Mouse (Mus musculus) layer of hippocampus, adult 18-20 months (tissue): ENCODE data around the gene Ercc1. TPM values are rescaled to one million over a fixed set of nuclear protein-coding genes. Genes with fewer than 3 reads are reported as not detected.

ENCODE experiments used
- DNase-seq, 2 experiments: peaks; one replicate each; pipeline ENCODE4 v3.0.0; 2022; ENCODE audit warnings: low spot score in 2 of 2
- total RNA-seq, 2 experiments: library from RNA; stranded (reverse); gene quantifications; 2 replicates each; pipeline ENCODE4 v1.2.3; 2021

Gene Ercc1
- total RNA-seq, 2 experiments from 2014 or later, result 47.7 to 49.0 TPM

- peak in 1 of 2 experiments; percentile 70 for DNase-seq
These were observed 7.5 kb upstream of the Ercc1 start for GRCm38 (mm10) chr7:19337122-19337521.

GRCm38 (mm10) chr7:19338060-19338459, 6.5 kb upstream of the Ercc1 start:
- DNase-seq, result no peak

- no peak for DNase-seq
These were observed 6.0 kb upstream of the Ercc1 start for GRCm38 (mm10) chr7:19338596-19338995.

- DNase-seq, result no peak
These were observed 3.3 kb upstream of the Ercc1 start for GRCm38 (mm10) chr7:19341250-19341649.

- DNase-seq, result peak in 1 of 2 experiments; percentile 49
These were observed 2.7 kb upstream of the Ercc1 start for GRCm38 (mm10) chr7:19341761-19342409.

- DNase-seq, result peak; percentile 84 to 94
These were observed 2.0 kb upstream of the Ercc1 start for GRCm38 (mm10) chr7:19342481-19343027.

GRCm38 (mm10) chr7:19343210-19343808, 1.3 kb upstream of the Ercc1 start:
- peak in 1 of 2 experiments; percentile 85 for DNase-seq

GRCm38 (mm10) chr7:19344938-19345471, 427 bp downstream of the Ercc1 start:
- DNase-seq, result peak; percentile 94 to 96

- no peak for DNase-seq
These were observed 4.8 kb downstream of the Ercc1 start for GRCm38 (mm10) chr7:19349188-19349915.

GRCm38 (mm10) chr7:19350221-19350620, 5.6 kb downstream of the Ercc1 start:
- no peak for DNase-seq

GRCm38 (mm10) chr7:19354991-19355390, 10.4 kb downstream of the Ercc1 start:
- DNase-seq, result no peak

- no peak for DNase-seq
These were observed 11.7 kb downstream of the Ercc1 start for GRCm38 (mm10) chr7:19356311-19356710.

- DNase-seq, result no peak
These were observed 13.1 kb downstream of the Ercc1 start for GRCm38 (mm10) chr7:19357381-19358375.

- DNase-seq, result no peak
These were observed 14.1 kb downstream of the Ercc1 start for GRCm38 (mm10) chr7:19358634-19359033.

- peak; percentile 85 to 92 for DNase-seq
These were observed 14.8 kb downstream of the Ercc1 start, which contains the start of the genes Cd3eap and Ppp1r13l for GRCm38 (mm10) chr7:19359299-19359891. Gene Cd3eap, minus strand, starts transcription at chr7:19359483. Gene Ppp1r13l, plus strand, starts transcription at chr7:19359749.

- DNase-seq, result peak; percentile 70 to 80
These were observed 15.5 kb downstream of the Ercc1 start for GRCm38 (mm10) chr7:19359892-19360641.

- DNase-seq, result peak; percentile 85 to 93
These were observed 16.4 kb downstream of the Ercc1 start for GRCm38 (mm10) chr7:19360944-19361343.

GRCm38 (mm10) chr7:19361720-19362119, 17.1 kb downstream of the Ercc1 start:
- peak in 1 of 2 experiments; percentile 76 for DNase-seq

GRCm38 (mm10) chr7:19362276-19362675, 17.7 kb downstream of the Ercc1 start:
- no peak for DNase-seq
